Mouse (Mus musculus): ENCODE measurements at regions not wholly inside any gene's neighbourhood (a gene's known extent, or its start where the extent isn't known, plus 50 kb on each side); places are given as distances from the start of the nearest gene placed in this dataset.

- TF ChIP-seq CTCF (conservative IDR thresholded peaks at IDR 0.05; ENCODE audit: low read length) (no peak), NANOG (IDR thresholded peaks at IDR 0.05; ENCODE audit: borderline replicate concordance, low read length) (no peak), POU5F1 (IDR thresholded peaks at IDR 0.05; ENCODE audit: borderline replicate concordance, low read length) (no peak)
These were observed 102.0 kb downstream of the S1pr1 start for GRCm38 (mm10) chr3:115612859-115613258.
